Comparison of ENCODE assay signal across 8 mouse cellular contexts in genomic region chr12:57231085-57231875, GRCm38 (mm10). TPM values are rescaled to one million over a fixed set of nuclear protein-coding genes. Genes with fewer than 3 reads are reported as not detected.
DNase-seq lines count a peak whose midpoint lies in the region; ATAC-seq and TF ChIP-seq lines count a peak whose summit lies in the region.

No protein-coding gene starts in this region.

- H3K27ac ChIP-seq in intestine, embryonic 16.5 days (ENCODE audit: low read length) = no peak overlapping the region; the same call in 1 of the 2 replicates
- H3K27ac ChIP-seq in neural tube, embryonic 13.5 days (replicated peaks) = no peak overlapping the region

- H3K4me1 ChIP-seq in intestine, embryonic 16.5 days (ENCODE audit: control insufficient read depth, insufficient read depth, low read length) = peaks cover 12% of the 10 kb centered on the region
- peaks cover 3% of the 10 kb centered on the region for H3K4me1 ChIP-seq in lung, adult 2 months (ENCODE audit: control insufficient read depth, insufficient read depth, low read length)
- peaks cover 15% of the 10 kb centered on the region for H3K4me1 ChIP-seq in neural tube, embryonic 13.5 days (replicated peaks)

- no peak for TF ChIP-seq POLR2A in lung, adult 2 months (IDR thresholded peaks at IDR 0.05; ENCODE audit: borderline replicate concordance, extremely low read depth, low read depth, low read length)

- H3K9me3 ChIP-seq in intestine, embryonic 16.5 days (ENCODE audit: control insufficient read depth, low read length) = no peaks in the 10 kb centered on the region
- no peaks in the 10 kb centered on the region for H3K9me3 ChIP-seq in neural tube, embryonic 13.5 days

- peak; percentile 68 for ATAC-seq in erythroid progenitor cell, adult 5-6 weeks (replicated peaks; ENCODE audit: low FRiP score, poor library complexity, severe bottlenecking)
- ATAC-seq in intestine, embryonic 16.5 days = no peak
- ATAC-seq in neural tube, embryonic 13.5 days (ENCODE audit: low read depth) = peak; percentile 3; the same call in 1 of the 2 replicates

- H3K9ac ChIP-seq in intestine, embryonic 16.5 days (ENCODE audit: low read depth, low read length) = peak overlapping the region; percentile 94
- 0 out of 2 replicates have a peak overlapping the region, but pooled peaks have one; percentile 85 for H3K9ac ChIP-seq in neural tube, embryonic 13.5 days

- peak overlapping the region; percentile 83 for H3K4me3 ChIP-seq in intestine, embryonic 16.5 days (ENCODE audit: low read length)
- peak overlapping the region; percentile 44 for H3K4me3 ChIP-seq in lung, adult 2 months (replicated peaks; ENCODE audit: extremely low read depth, low read depth, low read length)
- peak overlapping the region; percentile 71 for H3K4me3 ChIP-seq in neural tube, embryonic 13.5 days

- DNase-seq in adrenal gland, adult 2 months = peak; percentile 26
- DNase-seq in adrenal gland, adult 8-10 months = no peak
- DNase-seq in adipocyte (ENCODE audit: low spot score) = peak; percentile 55
- DNase-seq in lung, adult 2 months = no peak
- no peak for DNase-seq in frontal cortex, postnatal 25 days (ENCODE audit: low spot score in 2 of 2)

- peak overlapping the region; percentile 63 for H3K4me2 ChIP-seq in intestine, embryonic 16.5 days (ENCODE audit: low read depth, low read length)
- H3K4me2 ChIP-seq in neural tube, embryonic 13.5 days = peak overlapping the region; percentile 67

- WGBS in intestine, embryonic 16.5 days = 57% methylated on average over 14 of the region's 14 CpGs
- WGBS in lung, adult 2 months = 47% methylated on average over 14 of the region's 14 CpGs
- WGBS in neural tube, embryonic 13.5 days = 75% methylated on average over 14 of the region's 14 CpGs

- no peaks in the 10 kb centered on the region for H3K36me3 ChIP-seq in intestine, embryonic 16.5 days (ENCODE audit: control insufficient read depth, insufficient read depth, low read length)
- H3K36me3 ChIP-seq in neural tube, embryonic 13.5 days = no peaks in the 10 kb centered on the region

- no peak for TF ChIP-seq CTCF in lung, adult 2 months (IDR thresholded peaks at IDR 0.05; ENCODE audit: insufficient read depth, low read length)

- no peaks in the 10 kb centered on the region for H3K27me3 ChIP-seq in intestine, embryonic 16.5 days (replicated peaks; ENCODE audit: control insufficient read depth, insufficient read depth, low read length)
- no peaks in the 10 kb centered on the region for H3K27me3 ChIP-seq in neural tube, embryonic 13.5 days

RNA-seq across cellular contexts. Expression of gene Mipol1, which starts 1.1 kb away (rescaled TPM):
- 10 to 100 TPM in 1 of 2 experiments, 1 to 10 TPM in 1; 9.0 to 10.1 TPM for total RNA-seq in adrenal gland, adult 2 months (2021)
- polyA plus RNA-seq in adrenal gland, adult 2 months (2012; rRNA removed) = 1.5 and 1.9 TPM in 2 replicates
- 10 to 100 TPM; 10.3 to 16.0 (median 13.5) TPM for total RNA-seq in adrenal gland, adult 8-10 months (2022)
- total RNA-seq in erythroid progenitor cell, adult 5-6 weeks (2015; ENCODE audit: low replicate concordance) = 2.5 and 7.2 TPM in 2 replicates
- total RNA-seq in erythroid progenitor cell, adult 5-6 weeks (2017; ENCODE audit: low replicate concordance) = 4.1 and 7.3 TPM in 2 replicates
- polyA plus RNA-seq in intestine, embryonic 16.5 days (2015; fragmentation: Nextera tagmentation; extraction: Ambion mirVana) = 7.2 and 9.9 TPM in 2 replicates
- polyA plus RNA-seq in lung, adult 2 months (2012; rRNA removed) = 1.6 and 1.9 TPM in 2 replicates
- 4.8 and 6.3 TPM in 2 replicates for polyA plus RNA-seq in neural tube, embryonic 13.5 days (2015; fragmentation: Nextera tagmentation; extraction: Ambion mirVana)

RNA-seq across cellular contexts. Expression of gene Prps1l3, which starts 1.1 kb away (rescaled TPM):
- total RNA-seq in adrenal gland, adult 2 months (2021) = 10 to 100 TPM; 33.2 to 39.3 TPM
- 12.5 and 13.0 TPM in 2 replicates for polyA plus RNA-seq in adrenal gland, adult 2 months (2012; rRNA removed)
- 10 to 100 TPM; 34.9 to 43.1 (median 37.5) TPM for total RNA-seq in adrenal gland, adult 8-10 months (2022)
- total RNA-seq in erythroid progenitor cell, adult 5-6 weeks (2015; ENCODE audit: low replicate concordance) = 22.0 and 49.5 TPM in 2 replicates
- 33.6 and 48.1 TPM in 2 replicates for total RNA-seq in erythroid progenitor cell, adult 5-6 weeks (2017; ENCODE audit: low replicate concordance)
- 54.2 and 59.2 TPM in 2 replicates for polyA plus RNA-seq in intestine, embryonic 16.5 days (2015; fragmentation: Nextera tagmentation; extraction: Ambion mirVana)
- polyA plus RNA-seq in lung, adult 2 months (2012; rRNA removed) = 10.4 and 11.1 TPM in 2 replicates
- polyA plus RNA-seq in neural tube, embryonic 13.5 days (2015; fragmentation: Nextera tagmentation; extraction: Ambion mirVana) = 29.3 and 33.4 TPM in 2 replicates

RNA-seq across cellular contexts. Expression of gene Slc25a21, which starts 34.0 kb away (rescaled TPM):
- under 1 TPM; 0.40 to 0.52 TPM for total RNA-seq in adrenal gland, adult 2 months (2021)
- polyA plus RNA-seq in adrenal gland, adult 2 months (2012; rRNA removed) = 0.04 and 0.07 TPM in 2 replicates
- under 1 TPM; 0.42 to 0.65 (median 0.63) TPM for total RNA-seq in adrenal gland, adult 8-10 months (2022)
- 86.5 and 117 TPM in 2 replicates for total RNA-seq in erythroid progenitor cell, adult 5-6 weeks (2015; ENCODE audit: low replicate concordance)
- total RNA-seq in erythroid progenitor cell, adult 5-6 weeks (2017; ENCODE audit: low replicate concordance) = 71.3 and 97.9 TPM in 2 replicates
- polyA plus RNA-seq in intestine, embryonic 16.5 days (2015; fragmentation: Nextera tagmentation; extraction: Ambion mirVana) = 0.21 and 0.71 TPM in 2 replicates
- 0.04 TPM in 1 of 2 replicates, not detected in the other for polyA plus RNA-seq in lung, adult 2 months (2012; rRNA removed)
- polyA plus RNA-seq in neural tube, embryonic 13.5 days (2015; fragmentation: Nextera tagmentation; extraction: Ambion mirVana) = 0.28 TPM in 1 of 2 replicates, not detected in the other

Comparison
In these comparisons a context has a peak if more than half of its experiments do, and no peak if none do; other contexts are left out.
1. DNase-seq: peak in adrenal gland, adult 2 months (single experiment) and adipocyte (single experiment); none in adrenal gland, adult 8-10 months (single experiment), lung, adult 2 months (single experiment) and frontal cortex, postnatal 25 days (0 of 2).
2. Peak in every context shown above with its lines, with median percentiles within 50 percentile points of each other: H3K4me3 ChIP-seq.